In genomic region chr8:83747661-83748346, GRCm38 (mm10) we compare ENCODE assay signal across 8 mouse cellular contexts. TPM values are rescaled to one million over a fixed set of nuclear protein-coding genes. Genes with fewer than 3 reads are reported as not detected.
A peak's percentile ranks its signal among the peaks of the same experiment; 100 is the strongest.
DNase-seq lines count a peak whose midpoint lies in the region; ATAC-seq lines count a peak whose summit lies in the region.

No protein-coding gene starts in this region.

- intact Hi-C loops in left cerebral cortex, postnatal 10 days (cut with DNase I) = no loop called here

- ATAC-seq in CD4-positive, CD25-positive, alpha-beta regulatory T cell, adult 4 months = peak; percentile 64
- ATAC-seq in hematopoietic stem cell, adult 5-6 weeks (replicated peaks in 1 of 2; ENCODE audit: insufficient read depth in 1 of 2, low FRiP score in 2 of 2, low TSS enrichment in 1 of 2, low read depth in 1 of 2, poor library complexity in 2 of 2, severe bottlenecking in 2 of 2) = peak; percentile 39 to 72

- DNase-seq in adrenal gland, postnatal 10 days = peak; percentile 66
- peak; percentile 43 to 55 for DNase-seq in frontal cortex, postnatal 10 days (ENCODE audit: low spot score in 2 of 2)
- peak; percentile 27 to 91 for DNase-seq in left cerebral cortex, postnatal 10 days (ENCODE audit: extremely low spot score in 1 of 2, low spot score in 2 of 2)
- DNase-seq in lung, postnatal 4 days = peak; percentile 88 to 94
- DNase-seq in right cerebral cortex, adult 18-20 months = peak; percentile 59
- DNase-seq in urinary bladder, postnatal 4 days (ENCODE audit: low spot score in 2 of 2) = no peak

RNA-seq across cellular contexts. Expression of gene Adgre5, which starts 6.7 kb away (rescaled TPM):
- 100 to 1,000 TPM; 199 to 267 TPM for polyA plus RNA-seq in CD4-positive, CD25-positive, alpha-beta regulatory T cell, adult 4 months (2017; shearing (Covaris generic))
- total RNA-seq in adrenal gland, postnatal 10 days (2021) = 10 to 100 TPM; 53.8 to 63.0 TPM
- total RNA-seq in hematopoietic stem cell, adult 5-6 weeks (2017) = 23.2 and 24.9 TPM in 2 replicates
- total RNA-seq in left cerebral cortex, postnatal 10 days (2021) = 10 to 100 TPM; 11.4 to 11.7 TPM

RNA-seq across cellular contexts. Expression of gene Ddx39, which starts 32.8 kb away (rescaled TPM):
- polyA plus RNA-seq in CD4-positive, CD25-positive, alpha-beta regulatory T cell, adult 4 months (2017; shearing (Covaris generic)) = 100 to 1,000 TPM; 153 to 208 TPM
- 10 to 100 TPM; 29.4 to 33.7 TPM for total RNA-seq in adrenal gland, postnatal 10 days (2021)
- total RNA-seq in hematopoietic stem cell, adult 5-6 weeks (2017) = 61.0 and 66.9 TPM in 2 replicates
- 10 to 100 TPM; 24.4 to 25.2 TPM for total RNA-seq in left cerebral cortex, postnatal 10 days (2021)

RNA-seq across cellular contexts. Expression of gene Pkn1, which starts 48.8 kb away (rescaled TPM):
- 10 to 100 TPM; 21.0 to 25.9 TPM for polyA plus RNA-seq in CD4-positive, CD25-positive, alpha-beta regulatory T cell, adult 4 months (2017; shearing (Covaris generic))
- 100 to 1,000 TPM; 130 to 163 TPM for total RNA-seq in adrenal gland, postnatal 10 days (2021)
- 67.6 and 83.1 TPM in 2 replicates for total RNA-seq in hematopoietic stem cell, adult 5-6 weeks (2017)
- total RNA-seq in left cerebral cortex, postnatal 10 days (2021) = 10 to 100 TPM; 73.1 to 75.9 TPM

Comparison
In these comparisons a context has a peak if more than half of its experiments do, and no peak if none do; other contexts are left out.
1. DNase-seq: peak in adrenal gland, postnatal 10 days (single experiment), frontal cortex, postnatal 10 days (2 of 2), left cerebral cortex, postnatal 10 days (2 of 2), lung, postnatal 4 days (2 of 2) and right cerebral cortex, adult 18-20 months (single experiment); none in urinary bladder, postnatal 4 days (0 of 2).